Mouse (Mus musculus) layer of hippocampus, adult 9-11 months (tissue): ENCODE measurements around the gene Rorb.

Source experiments
- DNase-seq: peaks from one replicate; pipeline ENCODE4 v3.0.0; 2022

Rorb gene

DNA sequence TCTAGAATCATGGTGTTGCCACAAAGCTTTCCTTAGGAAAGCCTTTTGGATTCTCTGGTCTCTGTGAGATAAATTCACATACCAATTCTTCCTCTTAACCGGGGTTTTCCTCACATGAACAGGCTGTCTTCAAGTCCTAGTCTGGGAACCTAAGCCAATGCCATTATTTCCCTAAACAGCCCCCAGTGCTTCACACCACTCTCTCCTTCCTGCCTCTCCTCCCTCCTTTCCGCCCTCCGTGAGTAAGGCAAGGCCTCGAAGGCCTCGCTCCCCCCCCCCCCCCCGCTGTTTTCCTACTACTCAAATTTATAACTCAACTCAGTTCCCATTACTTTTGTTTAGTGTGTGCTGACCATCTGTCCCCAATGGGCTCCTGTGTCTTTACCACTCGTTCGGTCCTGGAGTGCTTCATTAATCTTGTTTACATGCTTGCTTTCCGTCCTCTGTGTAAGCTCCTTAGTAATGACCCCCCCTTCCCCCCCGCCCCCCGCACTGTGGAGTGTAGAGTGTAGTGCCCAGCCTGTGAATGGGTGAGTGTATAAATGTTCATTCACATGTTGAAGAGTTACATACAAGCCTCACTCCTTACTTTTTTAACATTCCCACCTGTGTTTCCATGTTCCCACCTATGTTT lies 106.9 kb downstream of the Rorb start:
- no peak for DNase-seq

- DNase-seq: no peak
Measured at GRCm38 (mm10) chr19:18998966-18999365, 112.0 kb downstream of the Rorb start.

DNA sequence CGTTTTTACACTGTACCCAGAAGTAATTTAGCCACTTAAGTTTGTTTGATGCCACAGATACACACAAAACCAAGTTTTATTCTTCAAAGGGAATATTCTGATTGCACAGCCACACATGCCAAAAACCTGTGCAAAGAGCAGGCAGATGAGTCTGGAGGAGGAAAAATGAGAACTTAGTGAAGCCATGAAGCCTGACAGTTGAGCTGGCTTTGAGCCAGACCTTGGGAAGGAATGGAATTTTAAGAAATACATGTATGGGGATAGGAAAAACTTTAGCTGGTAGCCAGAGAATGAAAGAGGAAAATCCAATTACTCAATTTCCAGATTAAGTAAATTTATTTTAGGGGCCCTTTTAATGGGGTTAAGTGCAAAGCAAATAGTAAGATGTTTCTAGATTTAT lies 113.3 kb downstream of the Rorb start:
- DNase-seq: no peak

DNA sequence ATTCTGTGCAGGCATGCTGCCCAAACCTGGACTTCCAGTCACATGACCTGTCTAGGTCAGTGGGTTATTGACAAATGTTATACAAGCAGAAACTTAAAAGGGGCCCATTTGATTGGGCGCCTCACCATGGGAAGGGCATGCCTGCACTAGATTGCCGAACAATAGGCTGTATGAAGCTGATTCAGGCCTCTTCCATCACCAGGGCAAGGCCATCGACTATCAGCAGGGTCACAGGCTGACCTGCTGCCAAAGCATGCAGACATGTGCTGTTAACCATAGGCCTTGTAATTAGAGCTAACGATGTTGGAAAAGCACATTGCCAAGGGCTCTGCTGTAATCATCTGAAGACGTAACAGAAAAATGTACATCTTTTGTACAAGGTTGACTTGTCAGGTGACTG lies 131.0 kb downstream of the Rorb start:
- no peak for DNase-seq

DNA sequence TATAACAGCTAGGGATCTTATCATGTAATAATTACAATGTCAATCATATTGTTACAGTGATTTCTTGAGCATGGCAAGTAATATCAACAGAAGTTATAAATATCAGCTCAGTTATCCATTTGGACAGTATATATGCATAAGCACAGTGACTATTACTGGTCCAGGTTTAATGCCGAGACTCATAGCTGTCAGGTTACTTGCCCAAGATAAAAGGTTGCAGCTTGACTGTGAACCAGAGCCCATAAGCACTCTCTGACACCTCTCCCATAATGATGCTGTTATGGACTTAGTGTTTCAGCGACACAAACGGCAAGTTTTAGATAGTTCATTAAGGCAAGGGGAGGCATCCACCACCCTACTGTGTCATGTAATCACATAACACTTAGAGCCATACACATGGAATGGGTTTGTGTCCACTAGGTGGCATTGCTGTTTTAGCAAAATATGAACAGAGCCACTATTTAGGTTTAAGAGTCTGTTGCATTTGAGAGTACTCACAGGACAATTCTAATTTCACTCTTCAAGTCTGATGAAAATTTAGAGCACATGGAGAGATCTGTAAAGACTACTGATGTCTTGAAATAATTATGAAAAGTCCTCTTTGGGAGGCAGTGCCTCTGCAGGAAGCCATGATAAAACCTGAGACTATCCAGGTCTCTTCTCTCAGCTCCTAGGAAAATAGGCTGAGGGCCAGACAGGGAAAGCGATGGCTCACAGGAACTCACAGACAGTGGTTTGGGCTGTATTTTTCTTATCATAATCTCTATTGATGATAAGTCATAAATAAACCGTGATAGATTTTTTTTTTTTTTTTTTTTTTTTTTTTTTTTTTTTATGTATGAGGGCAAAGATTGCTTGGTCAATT lies 136.0 kb downstream of the Rorb start:
- peak; percentile 51 for DNase-seq

DNA sequence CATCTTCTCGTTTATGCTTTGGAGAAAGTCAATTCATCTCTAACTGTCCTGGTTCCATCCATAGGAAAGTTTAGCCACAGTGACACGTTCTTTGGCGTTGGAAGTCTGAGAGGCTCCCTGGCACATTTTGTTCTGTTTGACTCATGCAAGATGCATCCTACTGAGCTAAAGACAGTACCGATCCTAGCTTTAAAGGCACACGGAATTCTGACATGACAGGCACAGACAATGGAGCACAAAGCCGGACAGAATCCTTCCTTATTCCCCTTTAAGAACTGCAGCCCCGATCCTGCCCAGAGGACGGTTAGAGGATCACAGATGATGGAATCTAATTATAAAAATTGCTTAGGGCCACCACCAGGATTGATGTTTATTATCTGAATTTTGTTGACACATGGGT lies 141.6 kb downstream of the Rorb start:
- DNase-seq: no peak

DNA sequence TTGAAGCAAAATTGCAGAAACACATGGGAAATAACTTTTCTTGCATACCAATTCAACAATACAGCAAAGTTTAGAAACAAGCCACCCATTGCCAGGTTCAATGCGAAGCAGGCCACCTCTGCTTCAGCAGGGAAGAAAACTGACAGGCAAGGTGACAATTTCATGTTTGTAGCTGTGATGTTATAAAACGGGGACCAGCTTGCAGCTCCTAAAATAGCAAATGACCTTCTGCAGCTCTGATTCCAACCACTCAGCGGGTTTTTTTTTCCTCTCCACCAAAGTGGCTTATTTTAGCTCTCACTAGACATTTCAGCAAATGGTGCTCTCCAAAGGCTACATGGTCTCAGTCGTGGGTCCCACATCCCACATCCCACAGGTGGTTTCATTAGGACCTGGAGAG lies 143.7 kb downstream of the Rorb start:
- no peak for DNase-seq

GRCm38 (mm10) chr19:18959862-18960261 lies 151.1 kb downstream of the Rorb start:
- DNase-seq: peak; percentile 8

- no peak for DNase-seq
Measured at GRCm38 (mm10) chr19:18952806-18953205, 158.2 kb downstream of the Rorb start.

- no peak for DNase-seq
Measured at GRCm38 (mm10) chr19:18947193-18947592, 163.8 kb downstream of the Rorb start.

- no peak for DNase-seq
Measured at GRCm38 (mm10) chr19:18945265-18945664, 165.7 kb downstream of the Rorb start.

DNA sequence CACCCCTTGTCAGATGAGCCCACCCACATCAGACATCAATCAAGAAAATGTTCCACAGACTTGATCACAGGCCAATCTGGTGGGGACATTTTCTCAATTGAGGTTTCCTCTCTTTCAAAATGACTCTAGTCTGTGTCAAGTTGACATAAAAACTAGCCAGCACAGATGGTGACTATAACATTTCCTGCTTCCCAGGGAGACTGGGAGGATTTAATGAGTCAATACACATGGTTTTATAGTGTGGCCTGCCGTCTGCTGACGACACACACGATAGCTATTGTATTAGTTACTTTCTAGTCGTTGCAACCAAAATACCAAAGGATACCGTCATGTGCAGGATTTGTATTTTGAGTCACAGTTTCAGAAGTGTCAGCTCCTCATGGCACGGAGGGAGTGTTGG lies 169.6 kb downstream of the Rorb start:
- peak; percentile 3 for DNase-seq

DNA sequence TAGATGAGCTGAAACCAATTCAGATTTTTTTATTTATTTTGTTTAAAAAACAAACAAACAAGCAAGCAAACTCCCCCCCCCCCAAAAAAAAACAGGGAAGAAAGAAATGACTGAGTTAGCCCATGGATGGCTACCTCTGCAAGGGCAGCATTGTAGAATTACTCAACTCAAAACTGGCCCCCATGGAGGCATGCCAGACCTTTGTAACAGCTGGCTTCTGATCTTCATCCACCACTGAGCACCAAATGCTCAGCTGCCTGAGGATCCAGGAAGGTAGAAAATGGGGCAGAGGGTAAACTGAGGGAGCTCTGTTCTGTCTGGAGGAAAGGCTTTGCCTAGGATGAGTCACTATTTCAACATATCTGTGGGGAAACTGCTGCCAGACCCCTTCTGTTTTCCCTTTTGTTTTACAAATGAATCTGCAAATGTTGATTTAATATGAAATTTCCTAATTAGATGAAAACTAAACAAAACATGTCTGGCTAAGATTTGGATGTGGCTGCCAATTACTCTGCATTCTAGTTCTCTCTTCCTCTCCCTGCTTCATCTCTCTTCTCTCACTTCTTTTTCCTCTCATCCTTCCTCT lies 199.1 kb downstream of the Rorb start:
- DNase-seq: no peak

- no peak for DNase-seq
Measured at GRCm38 (mm10) chr19:18909641-18910040, 201.4 kb downstream of the Rorb start.

DNA sequence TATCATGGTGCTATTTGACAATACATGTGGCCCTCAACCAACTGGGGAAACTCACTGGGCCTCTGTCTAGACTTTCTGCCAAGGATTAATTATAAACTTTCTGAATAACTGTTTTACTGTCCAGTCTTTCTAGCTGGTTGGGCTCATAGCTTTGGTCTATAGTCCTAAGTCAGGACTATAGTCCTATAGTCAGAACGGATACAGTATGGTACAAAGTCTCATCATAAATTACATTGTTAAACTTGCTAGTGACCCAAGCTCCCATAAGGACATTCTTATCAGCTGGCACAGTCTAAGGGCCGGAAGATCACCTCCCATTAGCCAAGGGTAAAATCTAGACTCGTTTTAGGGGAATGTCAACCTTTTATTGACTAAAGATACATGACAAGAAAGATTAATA lies 205.5 kb downstream of the Rorb start:
- no peak for DNase-seq

DNA sequence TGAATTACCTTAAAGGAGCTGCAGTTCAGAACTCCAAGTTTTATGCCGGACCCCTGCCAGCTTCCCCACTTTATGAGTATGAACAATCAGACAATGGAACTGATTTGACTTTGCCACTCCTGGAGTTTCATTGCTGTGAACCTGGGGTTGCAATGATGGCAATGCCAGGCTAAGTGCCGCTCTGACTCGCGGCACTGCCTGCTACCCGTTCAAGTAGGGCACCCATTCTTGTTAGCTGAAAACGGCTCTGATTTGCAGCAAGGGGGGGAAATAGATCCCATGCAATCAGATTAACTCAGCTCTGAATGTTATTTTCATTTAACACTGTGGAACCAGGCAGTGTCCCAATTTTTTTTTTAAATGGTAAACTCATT lies 208.3 kb downstream of the Rorb start:
- DNase-seq: no peak

DNA sequence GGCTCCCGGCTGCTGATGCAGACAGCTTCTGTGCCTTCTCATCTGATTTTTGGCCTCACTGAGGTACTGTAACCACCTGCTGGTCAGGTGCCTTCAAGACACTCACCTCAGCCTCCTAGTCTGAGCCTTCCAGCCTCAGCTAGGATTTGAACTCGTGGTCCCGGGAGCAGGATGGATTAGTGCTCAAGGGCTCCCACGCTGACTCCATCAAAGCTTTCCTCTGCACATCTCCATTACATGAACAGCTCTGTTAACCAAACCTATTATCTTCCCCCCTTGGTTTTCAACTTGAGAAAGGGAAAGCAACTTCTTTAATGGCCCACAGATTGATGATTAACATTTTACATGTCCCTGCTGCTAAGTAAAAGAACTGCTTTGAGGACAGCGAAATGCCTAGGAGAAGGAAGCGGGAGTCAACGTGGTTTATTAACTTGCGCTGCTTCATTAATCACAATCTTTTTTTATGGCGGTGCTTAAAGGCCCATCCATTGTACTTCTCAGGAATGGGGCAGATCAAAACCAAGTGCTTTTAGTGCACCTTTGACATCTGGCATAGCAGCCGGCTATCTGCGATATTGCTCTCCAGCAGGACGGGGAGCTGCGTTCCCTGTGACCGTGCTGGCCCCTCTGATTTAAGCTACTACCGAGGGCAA lies 208.8 kb downstream of the Rorb start:
- DNase-seq: no peak

GRCm38 (mm10) chr19:18898238-18898637 lies 212.8 kb downstream of the Rorb start:
- no peak for DNase-seq

GRCm38 (mm10) chr19:18890216-18890615 lies 220.8 kb downstream of the Rorb start:
- DNase-seq: no peak

DNA sequence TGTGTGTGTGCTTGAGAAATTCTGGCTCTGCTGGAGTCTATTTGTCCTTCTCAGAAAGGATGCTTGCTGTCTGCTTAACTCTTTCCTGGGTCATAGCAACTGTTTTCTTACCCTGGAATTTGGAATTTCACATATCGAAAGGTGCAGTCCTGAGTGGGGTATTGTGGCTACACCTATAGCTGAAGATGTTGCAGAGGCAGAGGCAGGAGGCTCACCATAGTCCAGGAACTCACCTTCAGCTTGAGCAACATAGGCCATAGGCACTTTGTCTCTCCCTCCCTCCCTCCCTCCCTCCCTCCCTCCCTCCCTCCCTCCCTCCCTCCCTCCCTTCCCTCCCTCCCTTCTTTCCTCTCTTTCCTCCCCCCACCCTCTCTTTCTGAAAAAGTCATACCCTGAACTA lies 221.4 kb downstream of the Rorb start:
- no peak for DNase-seq

GRCm38 (mm10) chr19:18889117-18889627 lies 221.8 kb downstream of the Rorb start:
- DNase-seq: peak; percentile 61

DNA sequence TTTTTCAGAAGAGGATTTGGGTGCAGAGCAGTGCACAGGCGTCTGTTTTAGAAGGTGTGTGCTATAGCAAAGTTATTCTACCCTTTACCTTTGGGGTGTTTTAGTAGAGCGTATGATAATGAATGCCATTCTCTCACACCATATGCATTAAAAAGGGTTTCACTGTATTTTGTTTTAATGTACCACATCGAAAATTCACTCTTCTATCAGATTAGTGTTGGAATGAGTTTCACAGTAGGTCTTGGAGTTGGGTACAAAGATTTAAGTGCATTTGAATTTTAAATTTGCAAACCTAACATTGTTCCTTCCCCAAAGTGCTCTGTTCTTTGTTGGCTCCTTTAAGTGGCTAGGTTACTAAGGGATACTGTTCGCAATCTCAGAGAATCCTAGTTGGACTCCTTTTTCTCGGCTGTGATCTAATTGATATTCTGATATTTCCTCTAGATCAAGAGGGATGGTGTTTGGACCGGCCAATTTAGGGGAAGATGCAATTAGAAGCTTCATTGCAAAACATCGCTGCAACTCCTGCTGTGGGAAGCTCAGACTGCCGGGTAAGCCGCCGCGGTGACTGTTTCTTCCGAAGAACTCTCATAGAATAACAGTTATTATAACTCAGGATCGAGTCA lies 222.4 kb downstream of the Rorb start:
- DNase-seq: peak; percentile 52
